Mouse (Mus musculus) heart, adult 8-10 months (tissue): ENCODE data around the gene Tmed6. TPM values are rescaled to one million over a fixed set of nuclear protein-coding genes. Genes with fewer than 3 reads are reported as not detected.

Source experiments
- microRNA-seq: library from miRNA; unstranded; fragments of <30 nt; microRNA quantifications from one replicate; pipeline ENCODE4 v1.2.0, GENCODE M21; 2022
- total RNA-seq, 4 experiments: library from RNA; stranded (reverse); gene quantifications; 2 replicates each; pipeline ENCODE4 v1.2.4; 2022

Gene Tmed6
- total RNA-seq, 4 experiments from 2014 or later = not detected

Small RNA genes lying within 50 kb of the gene (microRNA-seq; reads per million reads assigned to microRNA genes)
- gene Mir7075 = 0.84 reads per million

Other genes with a start within 250 kb of the Tmed6 start
- 1 to 10 TPM in 2 of 4 experiments, under 1 TPM in 2; 0.62 to 1.3 (median 1.0) TPM for gene Has3, start 195.4 kb downstream of the Tmed6 start, total RNA-seq
- 10 to 100 TPM; 20.2 to 23.0 (median 21.6) TPM for gene Utp4, start 172.0 kb downstream of the Tmed6 start, total RNA-seq
- 10 to 100 TPM; 10.6 to 11.6 (median 11.3) TPM for gene Sntb2, start 129.9 kb downstream of the Tmed6 start, total RNA-seq
- 10 to 100 TPM; 59.7 to 67.1 (median 62.5) TPM for gene Vps4a, start 34.4 kb downstream of the Tmed6 start, total RNA-seq
- gene Pdf, start 17.0 kb downstream of the Tmed6 start, total RNA-seq = 10 to 100 TPM; 67.1 to 76.1 (median 74.4) TPM
- gene Cog8, start 9.0 kb downstream of the Tmed6 start, total RNA-seq = 10 to 100 TPM; 16.4 to 20.2 (median 17.7) TPM
- gene Nip7, start 8.8 kb downstream of the Tmed6 start, total RNA-seq = 10 to 100 TPM; 24.8 to 28.1 (median 26.1) TPM
- 10 to 100 TPM; 13.2 to 14.1 (median 13.4) TPM for gene Terf2, start 30.9 kb upstream of the Tmed6 start, total RNA-seq
- gene Cyb5b, start 85.0 kb upstream of the Tmed6 start, total RNA-seq = 10 to 100 TPM; 36.0 to 46.3 (median 40.0) TPM
- 10 to 100 TPM; 19.1 to 24.7 (median 23.8) TPM for gene Nfat5, start 227.8 kb upstream of the Tmed6 start, total RNA-seq